Mouse (Mus musculus) intestine, embryonic 16.5 days (tissue): ENCODE data around the gene Adora2a. TPM values are rescaled to one million over a fixed set of nuclear protein-coding genes. Genes with fewer than 3 reads are reported as not detected.
"Not testable (repeated sequence)": the region's sequence is repeated elsewhere in the genome, so short reads cannot be mapped to it uniquely, and the experiment has no call there.

Experiments
- ATAC-seq: fragments of 200-750 bp; cut with Nextera tagmentation; 2 replicates; pipeline ENCODE4 v1.8.0; 2017; ENCODE audit warnings: moderate TSS enrichment, moderate library complexity
- H3K27ac ChIP-seq: fragments of 300-500 bp; sonication (generic); 2 replicates; pipeline ENCODE4 v1.5.1; 2014; ENCODE audit warnings: mild to moderate bottlenecking, low read length
- H3K27me3 ChIP-seq: fragments of 300-500 bp; sonication (generic); replicated peaks from 2 replicates; pipeline ENCODE4 v1.6.1; 2014; ENCODE audit warnings: low read length, control low read depth, mixed read lengths; ENCODE audit not compliant: control insufficient read depth, insufficient read depth
- H3K36me3 ChIP-seq: fragments of 300-500 bp; sonication (generic); 2 replicates; pipeline ENCODE4 v1.6.1; 2014; ENCODE audit warnings: low read length, control low read depth; ENCODE audit not compliant: control insufficient read depth, insufficient read depth
- H3K4me1 ChIP-seq: fragments of 300-500 bp; sonication (generic); 2 replicates; pipeline ENCODE4 v1.6.1; 2014; ENCODE audit warnings: low read length, control low read depth, mixed read lengths; ENCODE audit not compliant: control insufficient read depth, insufficient read depth
- H3K4me2 ChIP-seq: fragments of 300-500 bp; sonication (generic); 2 replicates; pipeline ENCODE4 v1.6.1; 2014; ENCODE audit warnings: low read depth, low read length, control low read depth
- H3K4me3 ChIP-seq: fragments of 300-500 bp; sonication (generic); 2 replicates; pipeline ENCODE4 v1.5.1; 2014; ENCODE audit warnings: mild to moderate bottlenecking, low read length
- H3K9ac ChIP-seq: fragments of 300-500 bp; sonication (generic); 2 replicates; pipeline ENCODE4 v1.6.1; 2014; ENCODE audit warnings: low read depth, low read length
- H3K9me3 ChIP-seq: fragments of 300-500 bp; sonication (generic); 2 replicates; pipeline ENCODE4 v1.6.1; 2016; ENCODE audit warnings: low read length, control low read depth; ENCODE audit not compliant: control insufficient read depth
- WGBS: fragments of 180-500 bp; shearing (Covaris S2); extraction: QIAGEN DNeasy Blood & Tissue Kit; methylation state at CpG from one replicate; pipeline ENCODE4 v1.1.7; 2014; 5-methylcytosine and 5-hydroxymethylcytosine counted together
- polyA plus RNA-seq: library from polyadenylated mRNA; unstranded; fragments of >200 nt; fragmentation: Nextera tagmentation; extraction: Ambion mirVana; gene quantifications from 2 replicates; pipeline ENCODE4 v1.2.1, GENCODE M21; 2015

Gene Adora2a
- polyA plus RNA-seq, 1 experiment from 2014 or later: 3.2 TPM

DNA sequence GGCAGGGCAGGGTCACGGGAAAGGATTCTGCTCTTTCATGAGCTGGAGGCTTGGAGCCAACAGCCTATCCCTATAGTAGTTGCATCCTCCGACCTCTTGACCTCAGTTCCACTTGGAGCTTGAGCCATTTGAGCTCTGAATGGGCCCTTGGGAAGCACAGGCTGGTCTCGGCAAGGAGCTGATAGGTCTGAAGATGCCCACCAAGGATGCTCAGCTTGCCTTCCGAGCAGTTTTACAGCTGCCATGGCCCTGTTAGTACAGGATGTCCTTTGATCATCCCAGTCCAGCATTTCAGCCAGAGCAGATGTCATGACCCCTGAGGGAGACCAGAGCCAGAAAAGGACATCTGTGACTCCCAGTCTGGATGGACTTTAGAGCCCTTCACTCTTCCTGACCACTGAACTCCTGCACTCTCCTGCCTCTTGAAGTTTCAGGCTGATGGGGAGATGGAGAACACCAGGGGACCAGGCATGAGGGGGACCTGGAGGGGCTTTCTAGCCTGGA, 11.6 kb downstream of the Adora2a start:
- H3K4me1 ChIP-seq: no peaks in the 10 kb centered on the region
- H3K27me3 ChIP-seq: no peaks in the 10 kb centered on the region
- ATAC-seq: no peak
- no peaks in the 10 kb centered on the region for H3K36me3 ChIP-seq
- 49% methylated on average over 4 of the region's 4 CpGs for WGBS
- no peak overlapping the region for H3K9ac ChIP-seq
- no peaks in the 10 kb centered on the region for H3K9me3 ChIP-seq
- no peak overlapping the region for H3K4me3 ChIP-seq
- H3K4me2 ChIP-seq: no peak overlapping the region
- H3K27ac ChIP-seq: no peak overlapping the region

DNA sequence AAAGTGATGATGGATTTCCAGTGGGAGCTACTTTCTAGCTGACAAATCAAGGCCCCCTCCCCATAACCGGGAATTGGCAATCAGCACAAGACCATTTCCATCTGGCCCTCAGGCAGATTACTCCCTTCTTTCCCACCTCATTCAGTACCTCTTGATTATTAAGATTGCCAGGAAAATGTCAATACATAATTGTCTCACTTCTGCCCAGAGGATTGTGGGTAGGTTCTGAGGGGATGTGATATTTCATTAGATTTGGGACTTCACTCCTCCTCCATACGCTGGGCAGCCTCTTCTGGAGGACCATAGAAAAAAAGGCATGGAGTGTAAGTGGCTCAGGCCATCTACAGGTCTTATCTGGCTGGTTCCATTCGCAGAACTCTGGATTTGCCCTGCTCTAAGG, 15.6 kb downstream of the Adora2a start:
- Histone ChIP-seq H3K4me1 (no peaks in the 10 kb centered on the region), H3K9me3 (no peaks in the 10 kb centered on the region), H3K4me2 (no peak overlapping the region), H3K27ac (no peak overlapping the region), H3K4me3 (no peak overlapping the region), H3K9ac (no peak overlapping the region), H3K36me3 (no peaks in the 10 kb centered on the region), H3K27me3 (no peaks in the 10 kb centered on the region)
- WGBS: 85% methylated on average over 3 of the region's 3 CpGs
- no peak for ATAC-seq

GRCm38 (mm10) chr10:75333176-75333776, 16.6 kb downstream of the Adora2a start:
- Histone ChIP-seq H3K4me2 (no peak overlapping the region), H3K4me1 (no peaks in the 10 kb centered on the region), H3K9ac (no peak overlapping the region), H3K9me3 (no peaks in the 10 kb centered on the region), H3K36me3 (no peaks in the 10 kb centered on the region), H3K4me3 (no peak overlapping the region), H3K27ac (no peak overlapping the region), H3K27me3 (no peaks in the 10 kb centered on the region)
- no peak for ATAC-seq
- WGBS: 91% methylated on average over 23 of the region's 23 CpGs

DNA sequence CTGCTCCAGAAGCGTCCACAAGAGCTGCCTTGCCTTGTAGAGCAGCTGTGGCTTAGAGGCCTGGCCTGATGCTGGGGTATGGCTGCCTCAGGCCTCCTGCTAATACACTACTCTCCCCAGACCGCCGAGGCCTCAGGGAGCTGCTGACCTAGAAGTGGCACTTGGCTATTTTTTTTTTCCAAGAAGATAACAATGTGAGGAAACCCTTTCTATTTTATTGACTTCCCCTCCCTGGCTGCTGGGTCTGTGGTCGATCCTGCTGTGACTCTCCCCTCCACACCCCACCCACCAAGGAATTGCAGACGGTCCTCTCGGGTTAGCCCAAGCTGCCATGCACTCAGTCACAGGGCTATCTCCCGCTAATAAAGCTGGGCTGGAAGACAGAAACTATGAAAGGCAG, 17.5 kb downstream of the Adora2a start:
- Histone ChIP-seq H3K9me3 (no peaks in the 10 kb centered on the region), H3K4me2 (no peak overlapping the region), H3K27me3 (no peaks in the 10 kb centered on the region), H3K9ac (no peak overlapping the region), H3K36me3 (no peaks in the 10 kb centered on the region), H3K4me1 (no peaks in the 10 kb centered on the region), H3K27ac (no peak overlapping the region), H3K4me3 (no peak overlapping the region)
- 61% methylated on average over 7 of the region's 7 CpGs for WGBS
- no peak for ATAC-seq

- Histone ChIP-seq H3K4me2 (no peak overlapping the region), H3K27ac (no peak overlapping the region), H3K36me3 (no peaks in the 10 kb centered on the region), H3K9ac (no peak overlapping the region), H3K9me3 (no peaks in the 10 kb centered on the region), H3K4me3 (no peak overlapping the region), H3K4me1 (no peaks in the 10 kb centered on the region), H3K27me3 (no peaks in the 10 kb centered on the region)
- no peak for ATAC-seq
- 78% methylated on average over 6 of the region's 6 CpGs for WGBS
These were observed 18.4 kb downstream of the Adora2a start for GRCm38 (mm10) chr10:75335075-75335474.

GRCm38 (mm10) chr10:75337231-75337630, 20.6 kb downstream of the Adora2a start:
- Histone ChIP-seq H3K4me3 (no peak overlapping the region), H3K27me3 (no peaks in the 10 kb centered on the region), H3K27ac (no peak overlapping the region), H3K36me3 (no peaks in the 10 kb centered on the region), H3K4me2 (no peak overlapping the region), H3K9ac (no peak overlapping the region), H3K9me3 (no peaks in the 10 kb centered on the region), H3K4me1 (no peaks in the 10 kb centered on the region)
- no peak for ATAC-seq
- WGBS: 73% methylated on average over 10 of the region's 10 CpGs

- ATAC-seq: no peak
- Histone ChIP-seq H3K4me1 (no peaks in the 10 kb centered on the region), H3K4me2 (no peak overlapping the region), H3K27me3 (no peaks in the 10 kb centered on the region), H3K9me3 (no peaks in the 10 kb centered on the region), H3K4me3 (no peak overlapping the region), H3K27ac (no peak overlapping the region), H3K36me3 (no peaks in the 10 kb centered on the region), H3K9ac (no peak overlapping the region)
- 87% methylated on average over 5 of the region's 5 CpGs for WGBS
These were observed 22.2 kb downstream of the Adora2a start for GRCm38 (mm10) chr10:75338852-75339251.

DNA sequence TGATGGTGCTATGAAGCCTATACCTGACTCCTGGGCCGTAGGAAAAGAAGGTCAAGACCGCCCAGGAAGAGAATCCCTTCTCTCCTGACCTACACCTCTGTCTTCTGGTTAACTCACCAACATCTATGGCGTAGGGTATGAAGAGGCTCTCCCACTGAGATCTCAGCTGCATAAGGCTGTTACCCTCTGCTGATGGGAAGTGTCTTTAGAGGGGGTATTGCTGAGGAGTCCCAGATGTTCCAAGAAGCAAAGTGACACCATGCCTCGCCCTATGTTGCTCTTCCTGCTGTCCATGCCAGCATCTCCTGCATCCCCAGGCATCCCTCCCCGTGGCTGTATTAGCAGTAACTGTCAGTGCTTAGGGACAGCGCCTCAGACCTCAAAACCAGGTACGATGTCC, 22.7 kb downstream of the Adora2a start:
- Histone ChIP-seq H3K36me3 (no peaks in the 10 kb centered on the region), H3K4me2 (no peak overlapping the region), H3K4me3 (no peak overlapping the region), H3K27me3 (no peaks in the 10 kb centered on the region), H3K4me1 (no peaks in the 10 kb centered on the region), H3K9me3 (no peaks in the 10 kb centered on the region), H3K9ac (no peak overlapping the region), H3K27ac (no peak overlapping the region)
- 78% methylated on average over 7 of the region's 7 CpGs for WGBS
- no peak for ATAC-seq

- H3K36me3 ChIP-seq: no peaks in the 10 kb centered on the region
- H3K4me1 ChIP-seq: no peaks in the 10 kb centered on the region
- ATAC-seq: no peak
- no peak overlapping the region for H3K4me2 ChIP-seq
- no peak overlapping the region for H3K4me3 ChIP-seq
- H3K9me3 ChIP-seq: no peaks in the 10 kb centered on the region
- H3K9ac ChIP-seq: no peak overlapping the region
- 36% methylated on average over 8 of the region's 8 CpGs for WGBS
- no peak overlapping the region for H3K27ac ChIP-seq
- H3K27me3 ChIP-seq: no peaks in the 10 kb centered on the region
These were observed 25.3 kb downstream of the Adora2a start for GRCm38 (mm10) chr10:75341936-75342335.

- not testable (repeated sequence) for H3K27ac ChIP-seq, H3K4me3 ChIP-seq, H3K27me3 ChIP-seq, H3K36me3 ChIP-seq, H3K9ac ChIP-seq, H3K4me1 ChIP-seq, H3K4me2 ChIP-seq, ATAC-seq, H3K9me3 ChIP-seq
- 68% methylated on average over 1 of the region's 1 CpGs for WGBS
These were observed 27.9 kb downstream of the Adora2a start for GRCm38 (mm10) chr10:75344563-75344962.
